Mouse (Mus musculus) CH12.LX (cell line): Measurements from ENCODE around the gene Frem3. TPM values are rescaled to one million over a fixed set of nuclear protein-coding genes. Genes with fewer than 3 reads are reported as not detected.
A peak's percentile ranks its signal among the peaks of the same experiment; 100 is the strongest.
"Not testable (repeated sequence)": the region's sequence is repeated elsewhere in the genome, so short reads cannot be mapped to it uniquely, and the experiment has no call there.

Experiments
- DNase-seq: peaks from one replicate; pipeline ENCODE4 v3.0.0-alpha.2; 2013; ENCODE audit errors: extremely low read depth
- H3K27ac ChIP-seq: 2 replicates; pipeline ENCODE4 v1.5.1; 2012; ENCODE audit warnings: low read depth, mild to moderate bottlenecking, control low read depth, moderate library complexity; ENCODE audit not compliant: insufficient read depth
- H3K27me3 ChIP-seq: replicated peaks from 2 replicates; pipeline ENCODE3; 2012; ENCODE audit warnings: inconsistent platforms
- H3K36me3 ChIP-seq, 2 experiments: replicated peaks in 1 of 2; 2 replicates each; pipeline versions ENCODE3 to v1.6.1; 2012; ENCODE audit warnings: inconsistent platforms in 1 of 2, low read length in 1 of 2, mild to moderate bottlenecking in 1 of 2, mixed read lengths in 1 of 2, moderate library complexity in 1 of 2; ENCODE audit not compliant: control insufficient read depth in 1 of 2, insufficient read depth in 1 of 2
- H3K4me1 ChIP-seq, 2 experiments: 2 replicates each; pipeline ENCODE4 v1.6.1; 2012; ENCODE audit warnings: inconsistent platforms in 1 of 2, moderate library complexity in 1 of 2; ENCODE audit not compliant: insufficient read depth in 2 of 2, control insufficient read depth in 1 of 2
- H3K4me2 ChIP-seq: 2 replicates; pipeline ENCODE4 v1.6.1; 2012; ENCODE audit warnings: low read depth, mild to moderate bottlenecking, control low read depth; ENCODE audit not compliant: poor library complexity, insufficient read depth, severe bottlenecking
- H3K4me3 ChIP-seq, 3 experiments: fragments of 150-350 bp in 1 of 3; sonication (generic) in 1 of 3; replicated peaks in 1 of 3; 2 replicates each; pipeline versions ENCODE3 to v1.5.1; 2011 to 2012; ENCODE audit warnings: low read depth in 2 of 3, low read length in 2 of 3, mild to moderate bottlenecking in 2 of 3, moderate library complexity in 2 of 3, control low read depth in 1 of 3, improper control_type of control experiment in 1 of 3, inconsistent platforms in 1 of 3, mixed read lengths in 1 of 3; ENCODE audit not compliant: poor library complexity in 1 of 3
- H3K79me2 ChIP-seq: replicated peaks from 2 replicates; pipeline ENCODE4 v1.6.1; 2012; ENCODE audit warnings: mild to moderate bottlenecking, moderate library complexity; ENCODE audit not compliant: control insufficient read depth, poor library complexity, insufficient read depth, severe bottlenecking; ENCODE audit errors: extremely low read depth
- H3K9ac ChIP-seq: 2 replicates; pipeline ENCODE4 v1.6.1; 2012; ENCODE audit warnings: low read depth, mild to moderate bottlenecking, control low read depth, moderate library complexity; ENCODE audit not compliant: insufficient read depth
- H3K9me3 ChIP-seq: replicated peaks from 2 replicates; pipeline ENCODE3; 2012; ENCODE audit warnings: low read length, inconsistent platforms, mixed read lengths
- BHLHE40 ChIP-seq: IDR thresholded peaks from 2 replicates; pipeline ENCODE4 v1.6.1; 2011; ENCODE audit warnings: mild to moderate bottlenecking, low read depth, low read length, improper control_type of control experiment
- CHD1 ChIP-seq: IDR thresholded peaks from 2 replicates; pipeline ENCODE4 v1.6.1; 2012; ENCODE audit warnings: low read depth, low read length, improper control_type of control experiment, inconsistent platforms
- CHD2 ChIP-seq: IDR thresholded peaks from 2 replicates; pipeline ENCODE4 v1.6.1; 2011; ENCODE audit warnings: low read length, improper control_type of control experiment
- ELF1 ChIP-seq: IDR thresholded peaks from 2 replicates; pipeline ENCODE4 v1.6.1; 2014; ENCODE audit warnings: low read depth, mild to moderate bottlenecking, inconsistent platforms, low read length, improper control_type of control experiment
- EP300 ChIP-seq: IDR thresholded peaks from 2 replicates; pipeline ENCODE4 v1.6.1; 2011; ENCODE audit warnings: low read length, improper control_type of control experiment
- ETS1 ChIP-seq: conservative IDR thresholded peaks from 2 replicates; pipeline ENCODE4 v1.6.1; 2012; ENCODE audit warnings: low read depth, mild to moderate bottlenecking, inconsistent platforms, low read length, improper control_type of control experiment, moderate library complexity
- GABPA ChIP-seq: IDR thresholded peaks from 2 replicates; pipeline ENCODE4 v1.6.1; 2012; ENCODE audit warnings: low read depth, low read length, improper control_type of control experiment, inconsistent platforms; ENCODE audit not compliant: insufficient replicate concordance
- IRF4 ChIP-seq: IDR thresholded peaks from 2 replicates; pipeline ENCODE4 v1.6.1; 2014; ENCODE audit warnings: low read depth, mild to moderate bottlenecking, inconsistent platforms, low read length, improper control_type of control experiment
- KAT2A ChIP-seq: IDR thresholded peaks from 2 replicates; pipeline ENCODE4 v1.6.1; 2012; ENCODE audit warnings: low read length, improper control_type of control experiment, inconsistent platforms; ENCODE audit not compliant: insufficient replicate concordance
- MAX ChIP-seq: IDR thresholded peaks from 2 replicates; pipeline ENCODE4 v1.6.1; 2011; ENCODE audit warnings: low read length, improper control_type of control experiment
- MAZ ChIP-seq: IDR thresholded peaks from 2 replicates; pipeline ENCODE4 v1.6.1; 2012; ENCODE audit warnings: low read depth, mild to moderate bottlenecking, inconsistent platforms, low read length, improper control_type of control experiment, moderate library complexity
- MXI1 ChIP-seq: IDR thresholded peaks from 2 replicates; pipeline ENCODE4 v1.6.1; 2011; ENCODE audit warnings: mild to moderate bottlenecking, low read depth, low read length, improper control_type of control experiment
- MYC ChIP-seq: IDR thresholded peaks from 2 replicates; pipeline ENCODE4 v1.6.1; 2011; ENCODE audit warnings: low read depth, mild to moderate bottlenecking, improper control_type of control experiment, low read length
- NELFE ChIP-seq: IDR thresholded peaks from 2 replicates; pipeline ENCODE4 v1.6.1; 2011; ENCODE audit warnings: low read depth, low read length, improper control_type of control experiment
- NRF1 ChIP-seq: IDR thresholded peaks from 2 replicates; pipeline ENCODE4 v1.6.1; 2014; ENCODE audit warnings: low read depth, mild to moderate bottlenecking, inconsistent platforms, low read length, improper control_type of control experiment, moderate library complexity
- POLR2A ChIP-seq: IDR thresholded peaks from 2 replicates; pipeline ENCODE4 v1.6.1; 2011; ENCODE audit warnings: low read depth, mild to moderate bottlenecking, improper control_type of control experiment, low read length
- RCOR1 ChIP-seq: conservative IDR thresholded peaks from 2 replicates; pipeline ENCODE4 v1.6.1; 2012; ENCODE audit warnings: low read depth, mild to moderate bottlenecking, inconsistent platforms, low read length, improper control_type of control experiment
- SIN3A ChIP-seq: IDR thresholded peaks from 2 replicates; pipeline ENCODE4 v1.6.1; 2012; ENCODE audit warnings: low read length, improper control_type of control experiment, inconsistent platforms
- SMC3 ChIP-seq: IDR thresholded peaks from 2 replicates; pipeline ENCODE4 v1.6.1; 2011; ENCODE audit warnings: low read depth, low read length, improper control_type of control experiment
- TBP ChIP-seq: conservative IDR thresholded peaks from 2 replicates; pipeline ENCODE4 v1.6.1; 2011; ENCODE audit warnings: low read depth, low read length, improper control_type of control experiment
- TCF12 ChIP-seq: IDR thresholded peaks from 2 replicates; pipeline ENCODE4 v1.6.1; 2014; ENCODE audit warnings: low read depth, mild to moderate bottlenecking, inconsistent platforms, low read length, improper control_type of control experiment
- UBTF ChIP-seq: IDR thresholded peaks from 2 replicates; pipeline ENCODE4 v1.6.1; 2012; ENCODE audit warnings: low read depth, mild to moderate bottlenecking, inconsistent platforms, low read length, improper control_type of control experiment, moderate library complexity
- ZNF384 ChIP-seq: IDR thresholded peaks from 2 replicates; pipeline ENCODE4 v1.6.1; 2012; ENCODE audit warnings: low read depth, low read length, improper control_type of control experiment, inconsistent platforms
- dilution Hi-C: fragments of 300-500 bp; cut with MboI; formaldehyde crosslinking; loops from 2 replicates; pipeline ENCODE4 v1.14.3; 2020; ENCODE audit warnings: low sequenced_read_pairs; ENCODE audit not compliant: extremely low pct_unique_long_range_greater_than_20kb, extremely low pct_ligation_motif_present
- in situ Hi-C: fragments of 300-500 bp; cut with MboI; formaldehyde crosslinking; loops from 3 replicates; pipeline ENCODE4 v1.14.3; 2019; ENCODE audit warnings: low sequenced_read_pairs, low pct_ligation_motif_present, low pct_unique_long_range_greater_than_20kb, mixed read lengths
- polyA plus RNA-seq: library from polyadenylated mRNA; unstranded; fragments of >175 nt; gene quantifications from 2 replicates; pipeline ENCODE4 v1.2.1, GENCODE M21; 2012; ENCODE audit warnings: low read depth; ENCODE audit not compliant: insufficient read length
- total RNA-seq, 2 experiments: library from RNA; depleted of rRNA; stranded (reverse); fragments of 300-350 nt in 1 of 2; fragments of >200 nt in 1 of 2; gene quantifications; 2 replicates each; pipeline ENCODE4 v1.2.3; 2012 to 2014

Frem3 gene
- total and polyA plus RNA-seq, 3 experiments = not detected

DNA sequence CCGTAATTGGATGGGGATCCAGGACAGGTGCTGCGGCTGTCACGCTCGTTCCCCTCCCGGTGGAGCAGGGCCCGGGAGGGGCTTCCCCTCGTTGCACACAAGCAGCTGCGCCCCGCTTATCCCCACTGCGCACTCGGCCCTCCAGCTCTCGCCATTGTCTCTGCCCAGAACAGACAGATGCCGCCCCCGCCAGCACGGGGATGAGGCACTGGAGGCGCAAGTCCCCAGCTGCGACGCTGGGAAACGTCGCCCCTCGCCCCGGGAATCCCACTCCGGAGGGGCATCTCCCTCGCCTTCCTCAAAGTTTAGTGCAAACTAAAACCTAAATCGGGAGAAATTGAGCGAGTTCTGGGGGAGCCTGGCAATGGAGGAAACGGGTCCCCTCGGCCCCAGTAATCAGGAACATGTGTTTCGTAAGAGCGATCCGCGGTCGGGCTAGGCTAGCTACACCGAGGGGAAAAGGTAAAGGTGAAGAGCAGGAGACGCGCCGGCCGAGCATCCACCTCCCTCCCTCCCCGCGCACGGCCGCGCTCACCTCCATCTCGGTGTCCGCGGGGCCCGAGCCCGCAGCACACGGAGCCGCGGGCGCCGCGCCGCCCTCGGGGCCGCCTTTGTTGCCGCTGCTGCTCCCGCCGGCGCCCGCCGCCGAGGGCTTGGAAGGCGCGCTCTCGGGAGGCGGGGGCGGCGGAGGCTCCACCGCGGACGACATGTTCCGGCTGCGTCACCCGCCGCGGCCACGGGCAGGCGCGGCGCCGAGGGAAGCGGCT is 127.7 kb downstream of the Frem3 start:
- TF ChIP-seq SIN3A (peak; percentile 53; the same call in 1 of the 2 replicates), BHLHE40 (0 out of 2 replicates have a peak, but pooled peaks have one; percentile 8), UBTF (peak; percentile 64), ZNF384 (no peak), SMC3 (no peak), MYC (no peak), EP300 (0 out of 2 replicates have a peak, but pooled peaks have one; percentile 8), GABPA (no peak), MXI1 (peak; percentile 4; the same call in 1 of the 2 replicates), NELFE (0 out of 2 replicates have a peak, but pooled peaks have one; percentile 35), NRF1 (peak; percentile 62; the same call in 1 of the 2 replicates), MAZ (no peak), RCOR1 (no peak), CHD1 (no peak), TCF12 (0 out of 2 replicates have a peak, but pooled peaks have one; percentile 31)
- Histone ChIP-seq H3K9me3 (no peaks in the 10 kb centered on the region), H3K36me3 (peaks cover 9 to 17% of the 10 kb centered on the region in 2 experiments), H3K27ac (peak overlapping the region; percentile 90), H3K4me3 (peak overlapping the region; percentile 79 to 95 (median 87)), H3K27me3 (no peaks in the 10 kb centered on the region), H3K4me1 (peaks cover 6 to 23% of the 10 kb centered on the region in 2 experiments; a peak in 3 of 4 replicates), H3K4me2 (peak overlapping the region; percentile 82), H3K9ac (peak overlapping the region; percentile 88), H3K79me2 (peaks cover 31% of the 10 kb centered on the region)
- dilution Hi-C loops (no loop called here), in situ Hi-C loops (no loop called here)
- DNase-seq = peak; percentile 52

DNA sequence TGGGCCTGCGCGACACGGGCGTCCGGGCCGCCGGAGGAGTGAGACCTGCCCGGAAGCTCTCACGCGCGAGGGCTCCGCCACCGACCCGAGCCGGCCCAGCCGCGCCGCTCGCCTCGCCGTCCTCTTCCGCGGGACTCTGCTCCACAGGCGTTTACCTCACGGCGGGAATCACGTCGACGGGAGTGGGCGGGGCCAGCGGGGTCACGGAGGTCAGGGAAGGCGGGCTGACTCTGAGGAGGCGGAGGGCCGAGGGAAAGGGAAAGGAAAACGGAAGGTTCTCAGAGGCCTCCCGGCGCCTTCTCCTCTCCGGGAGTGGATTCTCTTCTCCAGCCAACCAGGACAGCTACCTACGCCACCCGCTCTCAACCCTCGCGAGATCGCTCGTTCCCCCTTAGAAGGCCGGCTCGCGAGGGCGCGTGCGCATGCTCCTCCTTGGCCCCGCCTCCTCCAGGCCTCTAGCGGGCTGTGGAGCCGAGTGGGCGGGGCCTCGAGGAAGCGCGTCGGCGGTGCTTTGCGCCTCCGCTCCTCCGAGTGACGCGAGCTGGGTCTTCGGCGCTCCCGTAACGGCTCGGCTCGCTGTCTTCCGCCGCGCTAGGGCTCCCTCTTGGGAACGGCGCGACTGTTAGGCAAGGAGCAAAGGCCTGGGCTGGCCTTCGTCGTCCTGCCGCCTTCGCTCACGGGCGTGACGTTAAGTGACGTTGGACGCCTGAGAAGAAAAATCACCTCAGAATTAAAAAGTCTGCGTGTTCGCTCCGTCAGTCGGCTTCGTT is 128.5 kb downstream of the Frem3 start, which contains the start of gene Smarca5:
Gene Smarca5 (minus strand): TSS at position 343 of the 770 bp plus-strand sequence.
- H3K4me3 ChIP-seq = peak within 1 kb of the TSS; percentile 79 to 95 (median 87)
- dilution Hi-C loops, H3K27me3 ChIP-seq, H3K9me3 ChIP-seq, in situ Hi-C loops: not testable (repeated sequence)
- peaks cover 7 to 18% of the 10 kb centered on the region in 2 experiments; a peak in 3 of 4 replicates for H3K4me1 ChIP-seq
- peaks cover 31% of the 10 kb centered on the region for H3K79me2 ChIP-seq
- peak within 1 kb of the TSS; percentile 88 for H3K9ac ChIP-seq
- H3K4me2 ChIP-seq = peak within 1 kb of the TSS; percentile 82; the same call in 1 of the 2 replicates
- TF ChIP-seq UBTF = peak; percentile 49; the same call in 1 of the 2 replicates
- peak; percentile 78 for TF ChIP-seq NRF1
- TF ChIP-seq GABPA = 0 out of 2 replicates have a peak, but pooled peaks have one; percentile 6
- TF ChIP-seq ETS1 = 0 out of 2 replicates have a peak, but pooled peaks have one; percentile 36
- TF ChIP-seq BHLHE40 = peak; percentile 31; the same call in 1 of the 2 replicates
- TF ChIP-seq IRF4 = peak; percentile 19; the same call in 1 of the 2 replicates
- TF ChIP-seq MAX = 0 out of 2 replicates have a peak, but pooled peaks have one; percentile 53
- TF ChIP-seq TBP = 0 out of 2 replicates have a peak, but pooled peaks have one; percentile 42
- peak; percentile 54 for TF ChIP-seq NELFE
- TF ChIP-seq TCF12 = peak; percentile 47
- peak; percentile 90 for TF ChIP-seq CHD2
- peak; percentile 27; the same call in 1 of the 2 replicates for TF ChIP-seq ELF1
- peak; percentile 74 for TF ChIP-seq POLR2A
- TF ChIP-seq KAT2A = 0 out of 2 replicates have a peak, but pooled peaks have one; percentile 34
- H3K27ac ChIP-seq = peak within 1 kb of the TSS; percentile 90
- DNase-seq = peak; percentile 86
- peaks cover 9 to 13% of the 10 kb centered on the region in 2 experiments for H3K36me3 ChIP-seq
